Mouse (Mus musculus) megakaryocyte-erythroid progenitor cell, adult 5-6 weeks (primary cell): ENCODE data around the gene St8sia1. TPM values are rescaled to one million over a fixed set of nuclear protein-coding genes. Genes with fewer than 3 reads are reported as not detected.
A peak's percentile ranks its signal among the peaks of the same experiment; 100 is the strongest.

ENCODE experiments used
- ATAC-seq: replicated peaks from 2 replicates; pipeline ENCODE4 v1.8.0; 2016; ENCODE audit warnings: mild to moderate bottlenecking, inconsistent platforms; ENCODE audit not compliant: severe bottlenecking, poor library complexity, low FRiP score, low TSS enrichment
- total RNA-seq, 2 experiments: library from RNA; stranded (forward) in 1 of 2; stranded (reverse) in 1 of 2; fragments of 200-1000, 215-1000 nt in 1 of 2; fragments of >200 nt in 1 of 2; fragmentation: Nextera tagmentation in 1 of 2; gene quantifications; 2 replicates each; pipeline ENCODE4 v1.2.3; 2014 to 2017

The St8sia1 gene
- total RNA-seq, 2 experiments from 2014 or later = 1.1 TPM; not detected in 1

GRCm38 (mm10) chr6:142948955-142949357 lies 15.3 kb downstream of the St8sia1 start:
- ATAC-seq = no peak

- no peak for ATAC-seq
Observed at GRCm38 (mm10) chr6:142947029-142947428, 17.2 kb downstream of the St8sia1 start.

- no peak for ATAC-seq
Observed at GRCm38 (mm10) chr6:142946069-142946871, 18.0 kb downstream of the St8sia1 start.

GRCm38 (mm10) chr6:142945461-142945860 lies 18.8 kb downstream of the St8sia1 start:
- peak; percentile 48 for ATAC-seq

GRCm38 (mm10) chr6:142944470-142944869 lies 19.8 kb downstream of the St8sia1 start:
- ATAC-seq = no peak

- ATAC-seq = no peak
Observed at GRCm38 (mm10) chr6:142943419-142943818, 20.8 kb downstream of the St8sia1 start.

- ATAC-seq = no peak
Observed at GRCm38 (mm10) chr6:142941596-142942381, 22.5 kb downstream of the St8sia1 start.

GRCm38 (mm10) chr6:142941078-142941477 lies 23.2 kb downstream of the St8sia1 start:
- ATAC-seq = no peak

GRCm38 (mm10) chr6:142938549-142939345 lies 25.5 kb downstream of the St8sia1 start:
- ATAC-seq = no peak

GRCm38 (mm10) chr6:142938074-142938473 lies 26.2 kb downstream of the St8sia1 start:
- no peak for ATAC-seq

- ATAC-seq = no peak
Observed at GRCm38 (mm10) chr6:142932582-142932981, 31.7 kb downstream of the St8sia1 start.

GRCm38 (mm10) chr6:142932144-142932543 lies 32.1 kb downstream of the St8sia1 start:
- ATAC-seq = no peak

GRCm38 (mm10) chr6:142928551-142929309 lies 35.5 kb downstream of the St8sia1 start:
- no peak for ATAC-seq

- ATAC-seq = 0 out of 2 replicates have a peak, but pooled peaks have one; percentile 24
Observed at GRCm38 (mm10) chr6:142926901-142927605, 37.2 kb downstream of the St8sia1 start.

- ATAC-seq = no peak
Observed at GRCm38 (mm10) chr6:142925921-142926320, 38.3 kb downstream of the St8sia1 start.

GRCm38 (mm10) chr6:142925374-142925773 lies 38.9 kb downstream of the St8sia1 start:
- ATAC-seq = no peak

GRCm38 (mm10) chr6:142920901-142921300 lies 43.4 kb downstream of the St8sia1 start:
- ATAC-seq = 0 out of 2 replicates have a peak, but pooled peaks have one; percentile 12

GRCm38 (mm10) chr6:142918691-142919090 lies 45.6 kb downstream of the St8sia1 start:
- ATAC-seq = no peak
